Mouse (Mus musculus) adrenal gland, adult (tissue): ENCODE measurements around the gene Kif12.
A peak's percentile ranks its signal among the peaks of the same experiment; 100 is the strongest.

Source experiments
- DNase-seq, 2 experiments: peaks; one replicate each; pipeline ENCODE4 v3.0.0; 2022 to 2023; ENCODE audit warnings: low spot score in 1 of 2; ENCODE audit not compliant: inconsistent age in 2 of 2

The Kif12 gene

GRCm38 (mm10) chr4:63171969-63172685 is at the start of gene Kif12:
TSS of gene Kif12 (minus strand) at chr4:63172131.
- no peak for DNase-seq

DNA sequence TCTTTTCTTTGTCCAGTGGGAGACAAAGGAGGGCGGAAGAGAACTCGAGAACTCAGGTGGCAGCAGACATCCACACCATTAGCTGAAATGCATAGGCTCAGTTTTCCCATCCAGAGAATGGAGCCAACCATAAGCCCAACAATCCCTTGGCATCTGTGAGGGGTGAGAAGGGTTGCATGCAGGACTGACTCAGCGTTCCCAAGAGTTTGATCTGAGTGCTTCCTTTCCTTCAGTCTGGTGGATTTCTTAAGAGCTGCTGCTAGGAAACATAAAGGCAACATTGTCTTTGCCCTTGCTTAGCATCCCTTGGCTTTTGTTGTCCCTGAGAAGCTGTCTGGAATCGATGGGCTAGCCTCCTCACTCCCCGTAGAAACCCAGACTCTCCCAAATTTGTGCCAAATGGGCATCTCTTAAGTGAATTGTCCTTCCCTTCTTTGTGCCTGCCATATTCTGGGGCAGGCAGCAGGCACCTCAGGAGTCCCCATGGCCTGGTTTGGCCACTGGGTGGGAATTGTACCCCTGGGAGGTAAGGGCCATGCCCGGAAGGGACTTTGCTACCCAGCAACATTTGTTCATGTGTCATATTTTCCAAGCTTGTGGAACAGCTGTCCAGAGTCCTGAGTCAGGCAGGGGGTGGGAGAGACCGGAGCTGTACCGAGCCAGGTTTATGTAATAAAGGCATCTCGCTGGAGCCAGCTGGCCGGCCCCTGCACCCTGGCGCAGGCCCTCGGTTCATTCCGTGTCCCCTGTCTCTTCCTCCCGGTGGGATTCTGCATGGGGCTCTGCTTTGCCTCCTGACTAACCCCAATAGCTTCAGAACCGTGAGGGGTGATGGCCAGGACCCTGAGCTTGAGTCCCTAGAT is 49.4 kb upstream of the Kif12 start:
- DNase-seq: peak in 1 of 2 experiments; percentile 67

DNA sequence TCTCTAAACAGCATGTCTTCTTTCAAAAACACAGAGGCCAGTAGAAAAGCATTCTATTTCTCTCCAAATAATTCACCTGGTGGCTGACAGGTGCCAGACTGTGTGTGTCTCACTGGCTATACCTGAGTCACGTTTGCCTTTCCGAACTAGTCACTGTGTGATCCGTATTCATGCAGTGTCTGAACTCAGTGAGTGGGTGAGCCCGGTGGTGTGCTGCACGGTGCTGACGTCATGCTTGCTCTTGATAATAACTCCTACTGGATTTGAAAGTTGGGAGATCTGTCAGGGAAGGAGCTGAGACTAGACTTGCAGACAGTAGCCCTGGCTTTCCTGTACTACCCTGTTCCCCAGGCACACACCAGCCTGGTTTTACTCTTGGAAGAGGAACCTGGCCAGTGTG is 47.7 kb upstream of the Kif12 start:
- DNase-seq: peak in 1 of 2 experiments; percentile 30

DNA sequence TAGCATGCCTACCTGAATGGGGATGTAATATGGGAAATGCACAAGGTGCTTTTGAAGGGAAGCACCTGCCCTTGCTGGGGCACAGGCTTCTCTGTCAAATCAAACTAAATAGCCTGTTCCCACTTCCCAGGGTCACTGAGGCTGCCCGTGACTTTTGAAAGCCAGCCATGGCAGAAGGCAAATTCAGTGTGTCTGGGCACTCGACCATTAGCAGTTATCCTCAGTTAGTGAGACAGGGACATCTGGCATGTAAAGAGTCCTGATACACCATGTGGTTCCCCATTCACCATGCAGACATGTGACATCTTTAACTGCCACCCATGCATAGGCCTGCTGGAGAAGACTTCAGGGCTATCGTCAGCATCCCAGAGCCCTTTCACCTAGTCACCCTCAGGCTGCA is 47.1 kb upstream of the Kif12 start:
- DNase-seq: no peak

- DNase-seq: peak in 1 of 2 experiments; percentile 24
These were observed 45.6 kb upstream of the Kif12 start for GRCm38 (mm10) chr4:63217513-63217912.

DNA sequence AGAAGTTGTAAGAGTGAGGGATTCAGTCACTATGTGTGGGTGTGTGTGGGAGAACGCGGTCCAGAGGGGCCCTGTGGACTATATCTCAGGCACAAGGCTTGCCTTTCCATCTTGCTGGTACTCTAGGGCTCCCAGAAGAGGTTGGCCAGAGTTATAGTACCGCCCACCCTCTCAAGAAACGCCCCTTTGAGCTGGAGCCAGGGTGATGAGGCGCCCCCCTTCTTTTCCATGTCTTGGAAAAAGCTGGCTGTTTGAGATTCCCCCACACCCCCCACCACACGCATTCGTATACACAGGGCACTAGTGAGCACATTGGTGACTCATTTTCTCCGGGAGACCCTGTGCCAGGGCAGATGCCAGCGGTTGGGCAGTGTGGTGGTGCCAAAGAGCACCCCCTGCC is 44.6 kb upstream of the Kif12 start:
- DNase-seq: peak in 1 of 2 experiments; percentile 54

DNA sequence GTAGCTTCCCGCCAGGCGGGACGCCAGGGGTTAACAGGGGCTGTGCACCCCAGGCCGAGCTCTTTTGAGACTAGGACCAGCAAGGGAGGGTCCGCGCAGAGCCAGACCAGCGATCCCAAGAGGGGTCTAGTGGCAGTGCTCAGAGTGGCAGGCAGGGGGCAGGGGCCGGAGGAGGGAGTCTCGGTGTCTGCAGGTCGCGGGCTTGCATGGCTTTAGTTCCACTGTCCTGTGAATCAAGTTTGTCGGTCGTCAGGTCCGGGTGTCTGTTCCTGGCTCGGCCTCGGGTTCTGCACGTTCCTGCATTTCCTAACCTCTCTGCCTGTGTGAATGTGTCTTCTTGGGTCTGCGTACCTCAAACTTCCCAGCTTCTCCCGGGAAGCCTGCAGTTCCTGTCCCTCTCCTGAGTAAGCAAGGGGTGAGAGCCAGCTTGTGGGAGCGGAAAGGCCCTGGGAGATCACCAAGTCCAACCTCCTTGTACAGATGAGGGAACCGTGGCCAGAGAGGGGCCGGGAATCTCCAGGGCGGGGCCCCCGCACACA is 44.1 kb upstream of the Kif12 start:
- DNase-seq: peak; percentile 57 to 81

GRCm38 (mm10) chr4:63215185-63215992 is 43.5 kb upstream of the Kif12 start:
- peak; percentile 80 to 93 for DNase-seq

DNA sequence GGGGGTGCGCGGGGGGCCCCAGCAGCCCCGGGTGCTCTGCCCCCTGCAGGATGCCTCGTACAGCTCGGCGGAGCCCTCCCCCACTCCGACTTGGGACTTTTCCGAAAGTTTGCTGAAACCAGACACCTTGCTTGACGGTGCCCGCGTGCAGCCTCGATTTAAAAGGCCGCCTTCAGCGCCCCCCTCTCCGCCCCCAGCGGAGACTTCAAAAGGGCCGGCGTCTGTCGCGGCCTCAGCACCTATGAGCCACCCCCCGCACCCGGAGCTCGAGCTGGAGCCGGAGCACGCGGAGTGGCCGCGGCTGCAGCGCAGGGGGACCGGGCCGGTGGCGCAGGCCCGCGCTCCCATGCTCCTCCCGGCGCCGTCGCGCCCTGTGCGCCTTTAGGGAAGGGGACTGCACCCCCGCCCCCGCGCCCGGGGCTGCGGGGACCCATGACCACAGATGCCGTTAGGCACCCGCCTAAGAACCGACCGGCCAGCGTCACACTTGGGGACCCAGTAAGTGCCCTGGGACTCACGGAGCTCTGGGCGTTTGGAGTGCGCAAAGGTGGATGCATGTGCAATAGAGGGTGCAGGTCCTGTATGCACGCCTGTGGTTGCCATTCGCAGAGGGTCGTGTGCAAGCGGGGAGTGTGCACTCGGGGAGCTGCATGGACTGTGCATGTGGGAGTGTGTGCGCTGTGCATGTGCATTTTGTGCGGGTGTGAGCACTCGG is 42.1 kb upstream of the Kif12 start, which contains the start of gene Col27a1:
Gene Col27a1 (plus strand): TSS at position 98 of the 715 bp plus-strand sequence.
- DNase-seq: peak in 1 of 2 experiments; percentile 57

GRCm38 (mm10) chr4:63205583-63205982 is 33.7 kb upstream of the Kif12 start:
- DNase-seq: no peak

- DNase-seq: peak in 1 of 2 experiments; percentile 41
These were observed 31.9 kb upstream of the Kif12 start for GRCm38 (mm10) chr4:63203874-63204273.

GRCm38 (mm10) chr4:63199366-63199765 is 27.4 kb upstream of the Kif12 start:
- DNase-seq: peak in 1 of 2 experiments; percentile 47

DNA sequence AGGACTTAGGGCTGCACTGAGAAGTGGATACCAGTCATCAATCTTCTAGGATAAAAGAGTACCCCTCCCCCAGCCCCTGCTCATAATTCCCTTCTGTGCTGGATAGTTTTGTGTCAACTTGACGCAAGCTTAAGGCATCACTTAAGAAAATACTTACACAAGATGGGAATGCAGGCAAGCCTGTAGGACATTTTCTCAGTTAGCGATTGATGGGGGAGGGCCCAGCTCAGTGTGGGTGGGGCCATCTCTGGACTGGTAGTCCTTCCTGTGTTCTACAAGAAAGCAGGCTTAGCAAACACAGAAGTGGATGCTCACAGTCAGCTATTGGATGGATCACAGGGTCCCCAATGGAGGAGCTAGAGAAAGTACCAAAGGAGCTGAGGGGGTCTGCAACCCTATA is 22.4 kb upstream of the Kif12 start:
- no peak for DNase-seq

- no peak for DNase-seq
These were observed 19.7 kb upstream of the Kif12 start for GRCm38 (mm10) chr4:63191641-63192040.

DNA sequence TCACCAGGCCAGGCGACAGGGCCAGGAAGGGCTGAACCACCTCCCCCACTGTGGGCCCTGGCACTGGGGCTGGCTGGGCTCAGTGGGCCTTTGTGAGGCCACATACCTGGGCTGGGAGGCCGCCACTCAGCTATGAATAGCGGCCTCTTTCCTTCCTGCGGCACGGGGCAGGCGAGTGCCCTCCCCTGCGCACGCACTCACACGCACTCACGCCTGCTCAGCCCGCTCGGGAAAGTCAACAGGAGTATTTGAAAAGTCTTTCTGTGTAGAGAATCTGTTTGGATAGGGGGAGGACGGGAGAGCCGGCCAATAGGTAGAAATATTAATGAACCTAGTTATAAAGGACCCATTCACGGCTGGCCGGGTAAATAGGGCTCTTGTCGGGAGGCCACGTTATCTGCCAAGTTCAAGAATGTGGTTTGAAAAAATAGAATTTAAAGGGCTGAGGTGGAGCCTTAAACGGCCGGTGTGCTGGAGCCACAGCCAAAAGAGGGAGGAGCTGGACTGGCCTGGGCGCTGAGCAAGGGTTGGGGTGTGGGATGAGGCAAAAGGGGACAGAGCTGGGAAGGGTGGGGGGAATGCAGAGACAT is 14.4 kb upstream of the Kif12 start:
- DNase-seq: no peak

- DNase-seq: peak; percentile 48 to 71
These were observed 9.6 kb upstream of the Kif12 start for GRCm38 (mm10) chr4:63181556-63181955.

DNA sequence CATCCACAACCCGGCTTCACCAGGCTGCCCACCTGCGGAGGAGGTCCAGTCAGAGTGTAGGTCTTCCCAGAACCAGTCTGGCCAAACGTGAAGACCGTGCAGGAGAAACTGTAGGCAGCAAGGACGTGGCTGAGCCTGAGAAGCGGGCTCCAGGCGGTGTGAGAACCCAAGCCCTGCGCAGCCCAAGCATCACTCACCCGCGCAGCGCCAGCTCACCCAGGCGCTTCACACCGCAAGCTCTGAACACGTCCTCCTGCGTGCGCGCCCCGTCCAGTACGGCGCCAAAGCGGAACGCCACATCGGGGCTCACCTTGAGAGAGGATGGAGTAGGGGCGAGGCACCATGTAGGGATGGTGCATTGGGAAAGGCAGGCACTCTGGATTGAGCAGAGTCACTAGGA is 809 bp downstream of the Kif12 start:
- no peak for DNase-seq

DNA sequence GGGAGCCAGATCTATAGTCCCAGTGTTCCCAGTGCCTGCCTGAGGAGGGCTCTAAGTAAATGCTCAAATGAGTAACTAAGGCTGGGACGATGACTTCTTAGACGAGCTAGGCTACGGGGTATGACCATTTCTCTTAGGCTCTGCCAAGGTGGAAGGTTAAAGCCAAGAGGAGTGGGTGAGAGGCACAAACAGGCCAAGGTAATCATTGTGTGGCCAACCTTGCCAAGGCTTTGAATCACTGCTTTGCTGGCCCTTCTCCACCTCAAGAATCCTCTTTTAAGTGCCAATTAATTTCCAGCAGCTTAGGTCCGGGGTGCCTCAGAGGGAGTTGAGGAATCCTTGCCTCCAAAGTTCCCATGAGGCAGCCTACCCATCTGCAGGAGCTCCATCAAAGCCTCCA is 1.9 kb downstream of the Kif12 start:
- DNase-seq: no peak

DNA sequence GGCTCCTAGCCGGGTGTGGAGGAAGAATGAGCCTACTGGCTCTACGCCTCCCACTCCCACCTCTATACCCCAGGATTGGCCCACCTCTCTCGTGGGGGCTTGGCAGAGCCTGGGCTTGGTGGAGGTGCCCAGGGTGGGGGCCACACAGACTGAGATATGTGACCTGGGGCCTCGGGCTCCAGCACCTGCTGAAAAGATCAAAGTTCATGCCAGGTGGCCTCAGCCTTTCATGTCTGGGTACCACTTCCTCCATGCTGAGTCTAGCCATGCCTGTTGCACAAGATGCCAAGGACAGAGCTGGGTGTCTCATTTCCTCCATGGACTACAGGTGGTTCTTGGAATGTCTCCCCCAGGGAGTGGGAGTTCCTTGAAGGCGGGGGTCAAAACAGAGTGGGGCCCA is 5.6 kb downstream of the Kif12 start:
- no peak for DNase-seq

GRCm38 (mm10) chr4:63165636-63166035 is 6.3 kb downstream of the Kif12 start:
- no peak for DNase-seq
